Mouse (Mus musculus): Measurements from ENCODE around the gene Filip1l.

DNA sequence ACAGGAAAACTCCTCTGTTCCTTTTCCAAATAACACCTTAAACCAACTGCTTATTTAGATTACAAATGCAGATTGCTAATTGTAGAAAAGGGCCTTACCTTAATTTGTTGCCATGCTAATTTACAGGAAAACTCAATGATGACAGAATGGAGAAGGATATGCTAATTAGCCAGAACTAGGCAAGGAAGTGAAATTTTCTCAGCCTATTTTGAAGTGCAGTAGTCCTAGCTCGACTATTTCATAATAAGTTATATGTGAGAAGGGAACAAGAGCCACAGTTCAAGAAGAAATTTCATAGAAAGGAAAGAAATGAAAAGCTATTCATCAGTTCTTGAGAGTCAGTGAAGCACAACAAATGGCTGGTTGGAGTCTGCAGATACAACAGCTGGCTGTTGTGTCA, 193.5 kb downstream of the Filip1l start:
- no peak for TF ChIP-seq CTCF (IDR thresholded peaks at IDR 0.05; ENCODE audit: borderline replicate concordance, insufficient read depth, low read length)
- TF ChIP-seq POLR2A (IDR thresholded peaks at IDR 0.05; ENCODE audit: low read depth, low read length), result no peak
